Mouse (Mus musculus) forebrain, embryonic 11.5 days (tissue): ENCODE results near the gene Tmem140. TPM values are rescaled to one million over a fixed set of nuclear protein-coding genes. Genes with fewer than 3 reads are reported as not detected.
A peak's percentile ranks its signal among the peaks of the same experiment; 100 is the strongest.

ENCODE experiments used
- ATAC-seq: fragments of 200-750 bp; cut with Nextera tagmentation; replicated peaks from 2 replicates; pipeline ENCODE4 v1.8.0; 2017; ENCODE audit warnings: moderate TSS enrichment; ENCODE audit not compliant: low FRiP score
- DNase-seq: peaks from one replicate; pipeline ENCODE4 v3.0.0-alpha.2; 2017; ENCODE audit warnings: low spot score
- H3K27ac ChIP-seq: fragments of 300-500 bp; sonication (generic); 2 replicates; pipeline ENCODE4 v1.5.1; 2014; ENCODE audit warnings: low read depth, low read length
- H3K27me3 ChIP-seq: fragments of 300-500 bp; sonication (generic); 2 replicates; pipeline ENCODE4 v1.6.1; 2014; ENCODE audit warnings: mild to moderate bottlenecking, low read length, mixed read lengths; ENCODE audit not compliant: control insufficient read depth, insufficient read depth
- H3K36me3 ChIP-seq: fragments of 300-500 bp; sonication (generic); 2 replicates; pipeline ENCODE4 v1.6.1; 2014; ENCODE audit warnings: mild to moderate bottlenecking, low read length, moderate library complexity, mixed read lengths; ENCODE audit not compliant: control insufficient read depth, insufficient read depth
- H3K4me1 ChIP-seq: fragments of 300-500 bp; sonication (generic); replicated peaks from 2 replicates; pipeline ENCODE4 v1.6.1; 2014; ENCODE audit warnings: low read length, mixed read lengths; ENCODE audit not compliant: control insufficient read depth, insufficient read depth
- H3K4me2 ChIP-seq: fragments of 300-500 bp; sonication (generic); 2 replicates; pipeline ENCODE4 v1.6.1; 2014; ENCODE audit warnings: low read depth, mild to moderate bottlenecking, low read length, moderate library complexity, mixed read lengths; ENCODE audit not compliant: severe bottlenecking
- H3K4me3 ChIP-seq: fragments of 300-500 bp; sonication (generic); 2 replicates; pipeline ENCODE4 v1.5.1; 2014; ENCODE audit warnings: low read depth, low read length
- H3K9ac ChIP-seq: fragments of 300-500 bp; sonication (generic); 2 replicates; pipeline ENCODE4 v1.6.1; 2014; ENCODE audit warnings: low read length
- H3K9me3 ChIP-seq: fragments of 300-500 bp; sonication (generic); 2 replicates; pipeline ENCODE4 v1.6.1; 2016; ENCODE audit warnings: low read length, mixed read lengths; ENCODE audit not compliant: control insufficient read depth
- WGBS: fragments of 180-500 bp; shearing (Covaris S2); extraction: QIAGEN DNeasy Blood & Tissue Kit; methylation state at CpG from one replicate; pipeline ENCODE4 v1.1.7; 2014; 5-methylcytosine and 5-hydroxymethylcytosine counted together
- polyA plus RNA-seq: library from polyadenylated mRNA; unstranded; fragments of >200 nt; fragmentation: Nextera tagmentation; extraction: Ambion mirVana; gene quantifications from 2 replicates; pipeline ENCODE4 v1.2.1, GENCODE M21; 2014

Gene Tmem140
- polyA plus RNA-seq, 1 experiment from 2014 or later: 1.2 TPM

- H3K4me1 ChIP-seq: no peaks in the 10 kb centered on the region
- DNase-seq (no peak), ATAC-seq (no peak)
- H3K9ac ChIP-seq: no peak overlapping the region
- H3K27me3 ChIP-seq: no peaks in the 10 kb centered on the region
- no peak overlapping the region for H3K4me2 ChIP-seq
- H3K27ac ChIP-seq: no peak overlapping the region
- H3K4me3 ChIP-seq: no peak overlapping the region
- H3K36me3 ChIP-seq: no peaks in the 10 kb centered on the region
- no peaks in the 10 kb centered on the region for H3K9me3 ChIP-seq
- 88% methylated on average over 10 of the region's 10 CpGs for WGBS
These were observed 9.9 kb downstream of the Tmem140 start for GRCm38 (mm10) chr6:34872871-34873270.

- DNase-seq: no peak
- Histone ChIP-seq H3K9ac (no peak overlapping the region), H3K4me2 (no peak overlapping the region), H3K4me1 (peaks cover 5% of the 10 kb centered on the region; the same call in 1 of the 2 replicates), H3K4me3 (no peak overlapping the region), H3K27me3 (no peaks in the 10 kb centered on the region), H3K27ac (no peak overlapping the region), H3K36me3 (no peaks in the 10 kb centered on the region), H3K9me3 (no peaks in the 10 kb centered on the region)
- WGBS: 72% methylated on average over 21 of the region's 21 CpGs
- ATAC-seq: no peak
These were observed 11.4 kb downstream of the Tmem140 start for GRCm38 (mm10) chr6:34874101-34874921.

- no peak overlapping the region for H3K4me3 ChIP-seq
- ATAC-seq (no peak), DNase-seq (no peak)
- no peak overlapping the region for H3K9ac ChIP-seq
- H3K9me3 ChIP-seq: no peaks in the 10 kb centered on the region
- H3K4me2 ChIP-seq: no peak overlapping the region
- H3K27ac ChIP-seq: no peak overlapping the region
- 90% methylated on average over 15 of the region's 15 CpGs for WGBS
- peaks cover 5% of the 10 kb centered on the region; the same call in 1 of the 2 replicates for H3K4me1 ChIP-seq
- no peaks in the 10 kb centered on the region for H3K27me3 ChIP-seq
- no peaks in the 10 kb centered on the region; the same call in 1 of the 2 replicates for H3K36me3 ChIP-seq
These were observed 12.4 kb downstream of the Tmem140 start for GRCm38 (mm10) chr6:34875268-34875761.

GRCm38 (mm10) chr6:34875966-34876834, 13.3 kb downstream of the Tmem140 start:
- H3K9me3 ChIP-seq: no peaks in the 10 kb centered on the region
- H3K36me3 ChIP-seq: no peaks in the 10 kb centered on the region; the same call in 1 of the 2 replicates
- WGBS: 58% methylated on average over 12 of the region's 12 CpGs
- peaks cover 5% of the 10 kb centered on the region; the same call in 1 of the 2 replicates for H3K4me1 ChIP-seq
- H3K27ac ChIP-seq: no peak overlapping the region
- DNase-seq (peak; percentile 51), ATAC-seq (no peak)
- H3K9ac ChIP-seq: peak overlapping the region; percentile 3; the same call in 1 of the 2 replicates
- H3K4me2 ChIP-seq: no peak overlapping the region; the same call in 1 of the 2 replicates
- no peak overlapping the region; the same call in 1 of the 2 replicates for H3K4me3 ChIP-seq
- no peaks in the 10 kb centered on the region for H3K27me3 ChIP-seq

DNA sequence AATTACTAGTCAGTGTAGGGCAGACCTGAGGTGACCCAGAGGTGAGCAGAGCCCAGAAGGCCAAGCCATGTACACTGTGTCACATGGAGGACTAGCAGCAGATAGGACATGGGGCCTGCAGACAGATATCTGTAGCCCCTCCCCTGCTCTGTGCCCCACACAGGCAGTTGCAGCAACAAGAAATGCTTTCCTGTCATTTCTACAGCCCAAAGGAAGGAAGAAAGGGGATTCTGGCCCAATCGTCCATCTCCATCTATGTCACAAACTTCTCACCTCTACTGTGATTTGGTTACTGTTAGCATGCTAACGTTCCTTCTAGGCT, 13.8 kb downstream of the Tmem140 start:
- peak overlapping the region; percentile 70; the same call in 1 of the 2 replicates for H3K4me3 ChIP-seq
- 47% methylated on average over 2 of the region's 2 CpGs for WGBS
- H3K36me3 ChIP-seq: no peaks in the 10 kb centered on the region; the same call in 1 of the 2 replicates
- H3K27ac ChIP-seq: no peak overlapping the region
- H3K9ac ChIP-seq: peak overlapping the region; percentile 89
- ATAC-seq: no peak
- H3K9me3 ChIP-seq: no peaks in the 10 kb centered on the region
- DNase-seq: peak; percentile 45
- H3K27me3 ChIP-seq: no peaks in the 10 kb centered on the region
- H3K4me2 ChIP-seq: peak overlapping the region; percentile 73
- H3K4me1 ChIP-seq: peaks cover 5% of the 10 kb centered on the region; the same call in 1 of the 2 replicates

GRCm38 (mm10) chr6:34877509-34878321, 14.8 kb downstream of the Tmem140 start, which contains the start of gene Cyren:
Gene Cyren, minus strand, starts transcription at chr6:34878060.
- Histone ChIP-seq H3K4me1 (peaks cover 5% of the 10 kb centered on the region; the same call in 1 of the 2 replicates), H3K4me2 (peak within 1 kb of the TSS; percentile 73), H3K36me3 (no peaks in the 10 kb centered on the region; the same call in 1 of the 2 replicates), H3K4me3 (peak within 1 kb of the TSS; percentile 70), H3K9me3 (no peaks in the 10 kb centered on the region), H3K27me3 (no peaks in the 10 kb centered on the region), H3K9ac (peak within 1 kb of the TSS; percentile 89), H3K27ac (peak within 1 kb of the TSS; percentile 77)
- ATAC-seq (peak; percentile 94), DNase-seq (peak; percentile 94)
- under 1% methylated on average over 56 of the region's 56 CpGs for WGBS

DNA sequence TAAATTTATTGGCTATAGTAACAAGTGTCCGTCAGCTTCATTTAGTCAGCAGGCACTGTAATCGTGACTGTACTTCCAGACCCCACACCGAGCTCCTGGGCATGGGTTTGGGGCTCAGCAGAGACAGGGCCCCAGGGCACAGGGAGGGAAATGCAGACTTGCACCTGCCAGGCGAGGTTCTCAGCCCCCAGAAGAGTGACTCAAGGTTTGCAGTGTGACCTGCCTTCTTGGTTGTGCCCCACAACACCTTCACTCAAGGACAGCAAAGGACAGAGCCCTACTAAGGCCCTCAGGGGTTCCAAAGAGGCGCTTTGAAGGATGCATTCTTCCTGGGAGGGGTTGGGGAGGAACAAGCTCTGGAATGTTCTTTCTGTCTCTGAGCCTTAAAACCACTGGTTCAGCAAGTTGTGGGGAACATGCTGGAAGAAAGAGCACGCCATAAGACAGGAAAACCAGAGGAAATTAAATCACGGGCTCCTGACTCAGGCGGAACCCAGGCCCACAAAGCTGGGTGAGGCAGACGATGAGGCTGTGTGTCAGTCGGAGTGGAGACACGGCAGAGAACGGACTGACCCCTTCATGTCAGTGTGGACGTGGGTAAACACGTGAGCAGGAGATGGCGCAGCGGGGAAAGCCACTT, 16.3 kb downstream of the Tmem140 start:
- H3K4me1 ChIP-seq: peaks cover 5% of the 10 kb centered on the region; the same call in 1 of the 2 replicates
- ATAC-seq (no peak), DNase-seq (peak; percentile 48)
- WGBS: 87% methylated on average over 16 of the region's 16 CpGs
- no peak overlapping the region for H3K4me2 ChIP-seq
- no peaks in the 10 kb centered on the region for H3K9me3 ChIP-seq
- no peaks in the 10 kb centered on the region for H3K27me3 ChIP-seq
- no peaks in the 10 kb centered on the region; the same call in 1 of the 2 replicates for H3K36me3 ChIP-seq
- no peak overlapping the region for H3K27ac ChIP-seq
- no peak overlapping the region for H3K9ac ChIP-seq
- H3K4me3 ChIP-seq: no peak overlapping the region
